8 mouse cellular contexts compared by ENCODE assay signal in genomic region chr11:101785852-101786205, GRCm38 (mm10). TPM values are rescaled to one million over a fixed set of nuclear protein-coding genes. Genes with fewer than 3 reads are reported as not detected.
DNase-seq lines count a peak whose midpoint lies in the region; ATAC-seq and TF ChIP-seq lines count a peak whose summit lies in the region.

No protein-coding gene starts in this region.

- H3K4me2 ChIP-seq in forebrain, embryonic 13.5 days, result peak overlapping the region; percentile 96
- H3K4me2 ChIP-seq in liver, embryonic 14.5 days (ENCODE audit: low read depth), result peak overlapping the region; percentile 56

- DNase-seq in heart, embryonic 10.5 days (ENCODE audit: low spot score), result no peak
- DNase-seq in heart, adult 18-20 months, result no peak
- no peak for DNase-seq in liver, embryonic 14.5 days (ENCODE audit: low read depth in 3 of 3, low spot score in 3 of 3)
- no peak for DNase-seq in adrenal gland, adult (ENCODE audit: inconsistent age in 2 of 2, low spot score in 1 of 2)
- no peak for DNase-seq in ovary, adult 18-20 months (ENCODE audit: low spot score)
- DNase-seq in cerebellum, postnatal 10 days, result no peak

- ATAC-seq in forebrain, embryonic 13.5 days, result no peak
- no peak for ATAC-seq in liver, embryonic 14.5 days (ENCODE audit: insufficient read depth)

- WGBS in heart, embryonic 10.5 days, result 7% methylated on average over 7 of the region's 7 CpGs
- 10% methylated on average over 7 of the region's 7 CpGs for WGBS in forebrain, embryonic 13.5 days
- 9% methylated on average over 7 of the region's 7 CpGs for WGBS in liver, embryonic 14.5 days (ENCODE audit: insufficient replicate concordance)

- H3K9ac ChIP-seq in forebrain, embryonic 13.5 days, result no peak overlapping the region
- H3K9ac ChIP-seq in liver, embryonic 14.5 days (replicated peaks), result no peak overlapping the region

- no peaks in the 10 kb centered on the region for H3K36me3 ChIP-seq in heart, embryonic 10.5 days
- H3K36me3 ChIP-seq in E14TG2a.4 (ENCODE audit: insufficient read depth, low read length), result peaks cover 13% of the 10 kb centered on the region; the same call in 1 of the 2 replicates
- no peaks in the 10 kb centered on the region for H3K36me3 ChIP-seq in forebrain, embryonic 13.5 days (ENCODE audit: poor library complexity, severe bottlenecking)
- no peaks in the 10 kb centered on the region for H3K36me3 ChIP-seq in liver, embryonic 14.5 days (replicated peaks; ENCODE audit: control insufficient read depth, insufficient read depth, low read depth)

- TF ChIP-seq EP300 in liver, embryonic 14.5 days (IDR thresholded peaks at IDR 0.05; ENCODE audit: low read depth), result no peak

- peaks cover 27% of the 10 kb centered on the region for H3K4me1 ChIP-seq in heart, embryonic 10.5 days
- peaks cover 80% of the 10 kb centered on the region for H3K4me1 ChIP-seq in E14TG2a.4 (replicated peaks; ENCODE audit: low read depth, low read length)
- peaks cover 30% of the 10 kb centered on the region for H3K4me1 ChIP-seq in forebrain, embryonic 13.5 days
- peaks cover 0 to 2% of the 10 kb centered on the region in 2 experiments; a peak in 1 of 4 replicates for H3K4me1 ChIP-seq in liver, embryonic 14.5 days (replicated peaks; ENCODE audit: control insufficient read depth in 2 of 2, insufficient read depth in 2 of 2, low read length in 1 of 2)

- peak overlapping the region; percentile 72 for H3K4me3 ChIP-seq in heart, embryonic 10.5 days
- H3K4me3 ChIP-seq in E14TG2a.4 (replicated peaks; ENCODE audit: low read length), result peak overlapping the region; percentile 88
- no peak overlapping the region for H3K4me3 ChIP-seq in forebrain, embryonic 13.5 days
- H3K4me3 ChIP-seq in liver, embryonic 14.5 days (ENCODE audit: insufficient read depth in 1 of 2, low read depth in 2 of 2, low read length in 2 of 2), result peak overlapping the region; percentile 26 to 50; a peak in 2 of 4 replicates

- TF ChIP-seq CTCF in E14TG2a.4 (conservative IDR thresholded peaks at IDR 0.05; ENCODE audit: low read length), result no peak
- TF ChIP-seq CTCF in liver, embryonic 14.5 days (IDR thresholded peaks at IDR 0.05; ENCODE audit: low read depth), result no peak

- H3K9me3 ChIP-seq in heart, embryonic 10.5 days, result no peaks in the 10 kb centered on the region
- no peaks in the 10 kb centered on the region for H3K9me3 ChIP-seq in E14TG2a.4 (ENCODE audit: low read length)
- H3K9me3 ChIP-seq in forebrain, embryonic 13.5 days (replicated peaks), result no peaks in the 10 kb centered on the region
- no peaks in the 10 kb centered on the region for H3K9me3 ChIP-seq in liver, embryonic 14.5 days (ENCODE audit: control insufficient read depth, low read length)

- H3K27ac ChIP-seq in heart, embryonic 10.5 days, result peak overlapping the region; percentile 86; the same call in 1 of the 2 replicates
- no peak overlapping the region for H3K27ac ChIP-seq in forebrain, embryonic 13.5 days
- H3K27ac ChIP-seq in liver, embryonic 14.5 days, result no peak overlapping the region

- H3K27me3 ChIP-seq in heart, embryonic 10.5 days (ENCODE audit: insufficient read depth, poor library complexity, severe bottlenecking), result peaks cover 79% of the 10 kb centered on the region
- H3K27me3 ChIP-seq in E14TG2a.4 (ENCODE audit: insufficient read depth, low read length), result peaks cover 21% of the 10 kb centered on the region
- peaks cover 82% of the 10 kb centered on the region for H3K27me3 ChIP-seq in forebrain, embryonic 13.5 days
- H3K27me3 ChIP-seq in liver, embryonic 14.5 days (ENCODE audit: control insufficient read depth, insufficient read depth, low read length), result peaks cover 53% of the 10 kb centered on the region

RNA-seq across cellular contexts. Expression of gene Etv4, which starts 0.7 kb away (rescaled TPM):
- 9.4 and 10.8 TPM in 2 replicates for polyA plus RNA-seq in heart, embryonic 10.5 days (2016; fragmentation: Nextera tagmentation; extraction: Ambion mirVana)
- total RNA-seq in heart, adult 18-20 months (2021), result under 1 TPM; 0.21 to 0.32 TPM
- 2.4 and 3.3 TPM in 2 replicates for polyA plus RNA-seq in forebrain, embryonic 13.5 days (2015; fragmentation: Nextera tagmentation; extraction: Ambion mirVana)
- polyA plus RNA-seq in liver, embryonic 14.5 days (2012; rRNA removed), result 0.29 TPM in 2 replicates
- polyA plus RNA-seq in liver, embryonic 14.5 days (2014; fragmentation: Nextera tagmentation; extraction: Ambion mirVana), result 0.20 and 0.30 TPM in 2 replicates

RNA-seq across cellular contexts. Expression of gene Dhx8, which starts 53.1 kb away (rescaled TPM):
- 28.7 and 33.0 TPM in 2 replicates for polyA plus RNA-seq in heart, embryonic 10.5 days (2016; fragmentation: Nextera tagmentation; extraction: Ambion mirVana)
- 10 to 100 TPM; 16.4 to 17.2 TPM for total RNA-seq in heart, adult 18-20 months (2021)
- 39.2 and 44.8 TPM in 2 replicates for polyA plus RNA-seq in forebrain, embryonic 13.5 days (2015; fragmentation: Nextera tagmentation; extraction: Ambion mirVana)
- 6.7 and 9.6 TPM in 2 replicates for polyA plus RNA-seq in liver, embryonic 14.5 days (2012; rRNA removed)
- 12.9 and 15.4 TPM in 2 replicates for polyA plus RNA-seq in liver, embryonic 14.5 days (2014; fragmentation: Nextera tagmentation; extraction: Ambion mirVana)
